Mouse (Mus musculus) hematopoietic stem cell, adult 5-6 weeks (primary cell): ENCODE measurements around the gene Zgrf1. TPM values are rescaled to one million over a fixed set of nuclear protein-coding genes. Genes with fewer than 3 reads are reported as not detected.

Experiments used
- ATAC-seq, 2 experiments: fragments of 125-278 bp in 1 of 2; replicated peaks in 1 of 2; 2 replicates each; pipeline ENCODE4 v1.8.0; 2016 to 2017; ENCODE audit warnings: inconsistent platforms in 2 of 2, mild to moderate bottlenecking in 2 of 2, moderate number of reproducible peaks in 2 of 2, low read depth in 1 of 2, moderate TSS enrichment in 1 of 2; ENCODE audit not compliant: low FRiP score in 2 of 2, poor library complexity in 2 of 2, severe bottlenecking in 2 of 2, insufficient read depth in 1 of 2, low TSS enrichment in 1 of 2
- total RNA-seq: library from RNA; stranded (forward); fragments of 172-1452, 232-1000 nt; gene quantifications from 2 replicates; pipeline ENCODE4 v1.2.3, GENCODE M21; 2017

The Zgrf1 gene
- total RNA-seq, 1 experiment from 2014 or later, result 25.0 TPM

DNA sequence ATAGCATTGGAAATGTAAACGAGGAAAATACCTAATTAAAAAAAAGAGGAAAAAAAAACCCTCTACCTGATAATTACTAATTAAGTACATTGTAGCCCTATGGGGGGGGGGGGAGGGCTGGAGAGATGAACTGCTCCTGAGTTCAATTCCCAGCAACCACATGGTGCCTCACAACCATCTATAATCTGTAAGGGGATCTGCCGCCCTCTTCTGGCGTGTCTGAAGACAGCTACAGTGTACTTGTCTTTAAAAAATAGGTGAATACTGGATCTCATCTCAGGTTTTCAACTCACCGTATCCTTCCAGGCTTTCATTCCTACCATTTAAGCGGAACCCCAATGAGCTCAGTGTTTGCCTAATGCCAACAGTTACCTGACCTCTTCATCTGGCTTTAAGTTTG lies 5.4 kb upstream of the Zgrf1 start:
- no peak for ATAC-seq

DNA sequence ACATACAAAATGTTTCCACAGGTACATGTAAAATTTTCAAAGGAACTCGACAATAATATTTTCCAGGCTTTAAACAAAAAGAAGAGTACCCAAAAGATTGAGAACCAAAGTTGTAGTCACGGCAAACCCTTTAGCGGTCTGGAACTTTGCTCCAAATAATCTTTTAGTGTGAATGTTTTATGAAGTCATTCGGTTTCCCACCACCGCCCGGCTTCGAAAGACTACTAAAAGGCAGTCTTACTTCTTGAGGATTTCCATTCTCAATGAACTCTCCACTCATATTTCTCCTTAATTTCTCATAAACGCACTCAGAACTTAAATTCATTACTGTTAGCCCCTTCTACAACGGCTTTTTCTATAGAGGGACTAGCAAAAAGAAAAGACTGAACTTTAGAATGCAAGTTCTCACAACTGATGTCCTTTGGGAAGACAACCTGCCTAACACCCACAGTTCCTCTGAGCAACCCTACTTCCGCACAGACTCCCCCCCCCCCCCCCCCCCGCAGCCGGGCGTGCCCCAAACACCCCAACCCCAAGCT lies 786 bp upstream of the Zgrf1 start:
- ATAC-seq, result no peak

DNA sequence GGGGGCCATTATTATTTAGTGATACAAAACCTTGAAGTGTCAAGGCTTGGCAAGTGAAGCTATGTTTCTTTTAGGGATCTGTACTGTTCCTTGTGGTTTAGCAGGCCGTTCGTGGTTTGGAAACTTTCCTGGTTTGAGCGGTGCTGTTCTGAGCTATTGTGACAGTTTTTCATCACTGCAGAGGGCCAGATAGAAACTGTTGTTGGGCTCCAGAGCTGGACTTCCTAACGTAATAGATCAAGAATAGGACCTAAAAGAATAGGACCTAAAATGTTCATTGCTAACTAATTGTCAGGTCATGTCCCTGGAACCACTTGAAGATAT lies 393 bp downstream of the Zgrf1 start:
- ATAC-seq, result 0 out of 4 replicates have a peak, but pooled peaks of 1 of the 2 experiments have one; percentile 1

DNA sequence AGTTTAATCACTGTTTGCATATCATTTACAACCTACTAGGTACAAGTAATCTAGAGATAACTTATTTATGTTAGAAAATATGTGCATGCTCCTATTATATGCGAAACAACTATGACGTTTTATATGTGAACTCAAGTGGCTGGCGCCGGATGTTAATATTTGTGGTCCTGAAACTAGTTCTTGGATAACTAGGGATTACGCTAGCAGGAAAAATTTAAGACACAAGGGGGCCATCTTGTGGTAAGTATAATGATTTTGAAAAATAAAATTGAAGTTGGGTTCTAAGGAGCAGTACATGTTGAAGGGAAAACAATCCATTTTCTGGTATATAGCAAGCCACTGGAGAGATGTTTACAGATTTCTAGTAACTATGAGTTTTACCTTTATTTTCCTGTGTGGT lies 1.4 kb downstream of the Zgrf1 start:
- no peak for ATAC-seq

DNA sequence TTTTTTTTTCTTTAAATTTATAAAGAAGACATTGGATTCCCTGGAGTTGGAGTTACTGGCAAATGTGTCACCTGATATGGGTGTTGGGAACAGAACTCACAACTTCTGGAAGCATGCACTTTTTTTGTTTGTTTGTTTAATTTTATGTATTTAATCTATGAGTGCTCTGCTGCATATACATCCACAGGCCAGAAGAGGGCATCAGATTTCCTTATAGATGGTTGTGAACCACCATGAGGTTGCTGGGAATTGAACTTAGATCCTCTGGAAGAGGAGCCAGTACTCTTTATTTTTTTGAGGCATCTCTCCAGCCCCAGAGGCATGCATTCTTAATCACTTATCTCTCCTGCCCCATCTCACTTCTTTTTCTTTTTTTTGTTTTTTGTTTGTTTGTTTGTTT lies 4.9 kb downstream of the Zgrf1 start:
- ATAC-seq, result no peak

DNA sequence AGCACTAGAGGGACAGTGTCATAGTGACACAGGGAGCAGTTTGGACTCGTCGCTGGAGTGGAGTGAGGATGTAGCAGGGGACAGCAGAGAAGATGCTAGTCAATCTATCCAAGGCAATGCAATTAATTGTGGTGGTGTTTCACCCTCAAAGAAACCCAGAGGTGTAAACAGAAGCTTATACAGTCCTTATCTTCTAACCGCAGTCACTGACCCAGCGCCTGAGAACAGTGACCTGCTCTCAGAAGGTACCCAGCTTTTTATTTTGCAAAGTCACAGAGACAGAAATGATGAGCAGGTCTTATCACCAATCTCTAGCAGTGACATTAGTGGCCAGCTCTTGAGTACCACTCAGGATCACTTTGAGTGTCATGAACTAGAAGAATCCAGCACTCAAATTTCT lies 9.7 kb downstream of the Zgrf1 start:
- no peak for ATAC-seq

DNA sequence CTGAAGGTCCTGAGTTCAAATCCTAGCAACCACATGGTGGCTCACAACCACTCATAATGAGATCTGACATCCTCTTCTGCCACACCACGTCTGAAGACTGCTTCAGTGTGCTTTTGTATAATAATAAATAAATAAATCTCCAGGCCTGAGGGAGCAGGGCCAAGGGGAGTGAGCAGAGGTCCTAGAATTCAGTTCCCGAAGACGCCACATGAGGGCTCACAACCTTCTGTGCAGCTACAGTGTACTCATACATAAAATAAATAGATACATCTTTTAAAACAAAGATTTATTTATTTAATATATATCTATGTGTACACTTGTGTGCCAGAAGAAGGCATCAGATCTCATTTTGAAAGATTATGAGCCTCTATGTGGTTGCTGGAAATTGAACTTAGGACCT lies 11.8 kb downstream of the Zgrf1 start:
- ATAC-seq, result no peak

DNA sequence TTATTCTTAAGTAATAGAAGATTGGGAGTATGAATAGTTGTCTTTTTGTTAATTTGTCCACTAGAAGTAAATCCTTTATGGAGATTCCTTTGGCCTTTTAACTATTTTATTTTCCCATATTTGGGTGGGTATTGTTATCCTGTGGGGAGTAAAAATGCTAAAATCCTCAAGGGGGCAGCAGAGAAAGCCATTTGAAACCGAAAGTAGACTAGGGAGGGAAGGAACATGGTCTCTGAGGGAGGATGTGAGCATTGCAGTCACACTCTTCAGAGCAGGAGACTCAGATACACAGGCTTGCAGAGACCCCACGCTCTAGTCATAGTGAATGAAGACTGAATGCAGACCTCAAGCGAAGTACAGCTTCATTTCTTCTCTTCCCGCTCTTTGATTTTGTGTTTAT lies 19.3 kb downstream of the Zgrf1 start:
- ATAC-seq, result peak; percentile 94 to 100

DNA sequence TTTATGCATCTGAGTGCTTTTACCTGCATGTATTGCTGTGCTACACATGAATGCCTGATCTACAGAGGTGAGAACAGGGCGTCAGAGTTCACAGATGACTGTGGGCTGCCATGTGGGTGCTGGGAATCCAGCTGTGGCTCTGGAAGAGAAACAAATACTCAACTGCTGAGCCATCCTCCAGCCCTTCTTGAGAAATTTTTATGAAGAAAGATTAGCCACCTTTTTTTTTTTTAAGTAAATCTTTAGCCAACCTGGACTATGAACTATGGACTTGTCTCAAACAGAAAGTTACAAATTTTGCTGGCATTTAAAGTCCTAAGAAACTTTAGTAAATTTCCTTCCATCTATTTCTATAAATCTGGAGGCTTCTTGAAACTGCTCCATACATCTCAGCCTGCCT lies 43.8 kb downstream of the Zgrf1 start:
- no peak for ATAC-seq

DNA sequence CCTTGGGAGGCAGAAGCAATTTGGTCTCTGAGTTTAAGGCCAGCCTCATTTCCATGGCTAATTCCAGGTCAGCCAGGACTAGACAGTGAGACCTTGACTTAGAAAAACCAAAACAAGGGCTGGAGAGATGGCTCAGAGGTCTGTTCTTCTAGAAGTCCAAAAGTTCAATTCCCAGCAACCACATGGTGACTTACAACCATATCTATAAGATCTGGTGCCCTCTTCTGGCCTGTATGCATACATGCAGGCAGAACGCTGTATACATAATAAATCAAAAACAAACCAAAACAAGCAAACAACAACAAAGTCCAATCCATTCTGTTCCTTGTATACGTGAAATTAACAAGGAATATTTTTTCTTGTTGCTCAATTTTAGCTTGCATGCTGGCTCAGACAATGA lies 54.8 kb downstream of the Zgrf1 start:
- no peak for ATAC-seq

DNA sequence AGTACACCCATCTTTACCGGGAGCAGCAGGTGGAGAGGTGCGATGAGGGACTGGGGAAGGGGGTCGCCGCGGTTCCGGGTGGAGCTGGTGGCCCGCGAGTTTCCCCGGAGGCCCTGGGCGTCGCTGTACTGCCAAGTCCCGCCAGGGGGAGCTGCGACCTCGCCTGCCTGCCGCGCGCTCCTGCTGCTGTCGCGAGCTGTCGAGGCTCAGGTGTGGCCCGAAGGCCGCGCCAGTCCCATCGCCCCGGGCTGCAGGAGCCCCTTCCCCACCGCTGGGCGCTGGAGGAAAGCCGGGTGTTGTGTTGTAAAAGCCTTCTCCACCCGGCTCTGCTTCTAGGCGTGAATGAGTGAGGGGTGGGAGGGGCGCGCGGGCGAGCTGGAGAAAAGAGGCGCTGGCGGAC lies 72.0 kb downstream of the Zgrf1 start:
- peak; percentile 82 for ATAC-seq

DNA sequence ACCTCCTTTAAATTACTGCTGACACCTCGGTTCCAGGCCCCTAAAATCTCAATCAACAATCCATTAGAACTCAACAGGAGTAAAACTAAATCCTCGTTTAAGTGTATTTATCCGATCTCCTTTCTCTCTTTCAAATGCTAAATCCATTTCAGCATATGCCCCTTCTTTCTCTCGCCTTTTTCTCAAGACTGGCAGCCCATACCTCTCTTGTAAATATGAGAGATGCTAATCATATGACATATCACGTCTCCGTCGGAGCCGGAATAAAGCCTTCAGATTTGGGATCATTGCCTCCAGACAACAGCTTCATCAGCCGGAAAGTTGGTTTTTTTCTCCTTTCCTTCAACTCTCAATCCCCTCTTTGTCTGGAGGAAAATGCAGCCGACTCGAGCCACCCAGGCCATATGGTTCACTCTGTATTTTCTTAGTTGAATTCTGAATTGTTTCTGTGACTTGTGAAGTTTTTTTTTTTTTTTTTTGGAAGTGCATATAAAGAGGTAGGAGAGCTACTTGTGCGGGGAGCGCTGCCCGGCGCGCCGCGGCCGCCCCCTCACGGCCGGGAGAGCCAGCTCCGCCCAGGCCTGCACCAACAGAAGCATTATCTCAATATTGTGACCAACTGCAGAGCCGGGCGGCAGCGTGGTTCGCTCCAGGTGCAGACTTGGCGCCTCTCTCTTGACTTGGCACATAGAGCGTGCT lies 72.6 kb downstream of the Zgrf1 start:
- ATAC-seq, result 0 out of 4 replicates have a peak, but pooled peaks of 1 of the 2 experiments have one; percentile 26

DNA sequence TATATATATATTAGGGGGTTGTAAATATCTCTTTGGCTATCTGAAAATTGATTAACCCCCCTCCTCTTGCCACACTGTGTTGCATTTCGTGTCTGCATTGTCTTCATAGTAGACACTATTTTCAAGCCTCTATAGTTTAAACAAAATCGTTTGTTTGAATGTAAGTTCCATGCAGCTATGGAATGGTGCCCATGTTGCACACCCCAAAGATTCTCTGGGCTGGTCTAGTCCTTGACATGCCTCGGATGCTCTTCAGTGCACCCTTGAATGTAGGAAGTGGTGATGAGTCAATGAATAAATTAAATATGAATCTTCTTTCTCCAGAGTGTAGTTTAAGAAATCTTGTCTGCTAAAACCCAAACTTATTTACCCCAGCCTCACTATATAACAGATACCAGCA lies 73.2 kb downstream of the Zgrf1 start:
- ATAC-seq, result no peak

DNA sequence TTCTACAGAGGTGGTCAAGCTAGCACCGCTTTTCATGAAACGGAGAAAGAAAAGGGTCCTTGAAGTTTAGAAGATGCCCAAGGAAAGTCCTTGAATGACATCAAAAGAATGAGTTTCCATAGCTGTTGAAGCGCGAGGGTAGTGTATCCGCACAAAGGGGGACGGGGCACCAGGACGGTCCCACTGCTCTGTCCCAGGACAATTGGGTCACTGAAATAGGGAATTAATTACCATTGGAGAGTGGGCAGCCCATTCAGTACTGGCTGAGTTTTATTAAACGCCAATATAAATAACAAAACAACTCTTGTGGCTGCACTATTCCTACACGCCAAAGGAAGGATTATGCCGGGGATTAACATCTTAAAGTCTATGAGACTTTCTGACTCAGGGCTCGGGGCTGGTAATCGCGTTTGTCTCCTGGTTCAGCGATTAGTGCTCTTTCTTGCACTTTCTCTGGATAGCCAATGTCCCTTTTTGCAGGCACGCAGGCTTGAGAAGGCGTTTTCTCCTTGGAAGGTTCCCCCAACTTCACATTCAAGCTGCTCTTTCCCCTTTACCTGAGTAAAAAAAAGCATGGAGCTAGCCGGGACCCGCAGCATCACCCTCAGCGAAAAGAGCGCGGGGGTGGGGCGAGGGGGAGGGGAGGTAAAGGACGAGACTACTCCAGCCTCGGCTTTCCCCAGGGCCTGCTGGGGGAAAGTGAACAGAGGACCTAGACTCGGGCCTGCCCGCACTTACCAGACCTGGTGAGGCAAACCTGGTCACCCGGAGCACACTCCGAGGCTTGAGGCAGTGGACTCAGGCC lies 74.1 kb downstream of the Zgrf1 start:
- no peak for ATAC-seq

DNA sequence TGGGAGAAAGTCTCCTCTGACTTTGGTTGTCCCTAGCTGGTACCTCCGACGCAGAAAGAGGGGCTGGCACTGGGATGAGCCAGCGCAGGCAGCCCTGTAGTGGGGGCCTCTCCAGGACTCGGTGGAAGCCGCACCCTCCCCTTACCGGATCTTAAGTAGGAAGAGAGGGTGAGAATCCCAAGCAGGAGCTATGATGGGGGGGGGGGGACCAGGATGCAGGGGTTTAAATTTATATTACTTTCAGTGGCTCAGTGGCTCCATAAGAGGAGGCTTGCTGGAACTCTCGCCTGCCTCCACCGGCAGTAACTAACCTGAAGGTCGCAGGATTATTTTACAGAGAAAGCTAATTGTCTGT lies 74.6 kb downstream of the Zgrf1 start:
- no peak for ATAC-seq

DNA sequence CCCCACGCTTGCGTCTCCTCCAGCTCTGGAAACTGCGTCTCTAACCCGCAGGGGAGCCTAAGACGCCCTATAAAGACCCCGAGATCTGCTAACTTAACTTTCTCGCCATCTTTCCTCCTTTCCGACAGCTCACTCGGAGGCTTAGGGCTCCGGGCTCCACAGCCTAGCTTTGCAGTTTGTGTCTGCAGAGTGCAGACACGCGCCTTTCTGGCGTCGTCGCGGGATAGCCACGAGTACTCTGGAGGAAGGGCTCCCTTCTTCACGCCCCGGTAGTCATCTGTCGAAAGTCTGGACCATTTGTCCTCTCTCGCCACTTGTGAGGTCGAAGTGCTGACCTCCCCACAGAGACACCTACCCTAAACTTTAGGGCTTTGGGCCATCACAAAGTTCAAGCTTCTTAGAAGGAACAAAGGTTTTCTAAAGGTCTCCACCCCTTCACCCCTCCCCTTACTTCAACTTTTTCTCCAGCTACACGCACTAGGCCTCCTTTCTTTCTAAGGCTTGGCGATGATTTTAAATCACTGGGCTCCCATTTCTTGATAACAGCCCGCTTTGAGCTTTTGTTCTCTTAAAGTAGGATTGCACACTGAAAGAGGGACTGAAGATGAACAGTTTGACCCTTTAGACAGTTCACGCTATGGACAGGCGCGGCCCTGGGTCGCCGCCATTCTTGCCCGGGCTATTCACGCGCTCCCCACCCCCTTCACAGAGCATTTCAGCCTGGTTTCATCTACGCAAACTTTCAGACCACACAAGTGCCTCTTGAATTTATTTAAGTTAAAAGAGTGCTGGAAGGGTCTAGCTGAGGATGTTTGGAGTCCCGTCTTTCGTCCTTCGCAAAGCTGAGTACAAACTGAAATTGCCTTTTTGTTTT lies 75.3 kb downstream of the Zgrf1 start:
- ATAC-seq, result no peak; a peak in 1 of 4 replicates

DNA sequence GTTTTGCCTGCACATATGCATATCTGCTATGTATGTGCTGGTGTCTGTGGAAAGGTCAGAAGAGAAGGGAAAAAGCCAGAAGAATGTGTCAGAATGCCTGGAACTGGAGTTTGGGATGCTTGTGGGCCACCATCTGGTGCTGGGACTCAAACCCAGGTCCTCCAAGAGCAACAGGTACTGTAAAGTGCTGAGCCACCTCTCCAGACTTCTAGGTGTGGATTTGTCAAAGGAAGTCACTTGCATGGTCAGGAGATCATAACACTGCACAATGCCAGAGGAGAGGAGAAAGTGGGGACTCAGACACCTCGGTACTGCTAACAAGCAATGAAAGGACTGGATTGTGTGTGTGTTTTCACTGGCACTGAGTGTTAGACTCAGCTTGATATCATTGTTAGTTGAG lies 76.9 kb downstream of the Zgrf1 start:
- no peak for ATAC-seq
